Mouse (Mus musculus) MEL (cell line): ENCODE results near the gene Zhx3.

Experiments
- BHLHE40 ChIP-seq: IDR thresholded peaks from 2 replicates; pipeline ENCODE4 v1.6.1; 2012; ENCODE audit warnings: low read depth, mild to moderate bottlenecking, inconsistent platforms, low read length, improper control_type of control experiment, borderline replicate concordance
- CHD2 ChIP-seq: IDR thresholded peaks from 2 replicates; pipeline ENCODE4 v1.6.1; 2011; ENCODE audit warnings: low read length, improper control_type of control experiment
- CTCF ChIP-seq, 3 experiments: IDR thresholded peaks in 2 of 3; conservative IDR thresholded peaks in 1 of 3; 2 replicates each; pipeline ENCODE4 v1.5.1; 2011 to 2012; ENCODE audit warnings: low read length in 3 of 3, low read depth in 2 of 3, mild to moderate bottlenecking in 2 of 3, improper control_type of control experiment in 1 of 3, inconsistent platforms in 1 of 3, mixed read lengths in 1 of 3, moderate library complexity in 1 of 3; ENCODE audit not compliant: control insufficient read depth in 1 of 3, insufficient read depth in 1 of 3, poor library complexity in 1 of 3, severe bottlenecking in 1 of 3
- E2F4 ChIP-seq: IDR thresholded peaks from 2 replicates; pipeline ENCODE4 v1.6.1; 2011; ENCODE audit warnings: low read depth, low read length, improper control_type of control experiment, borderline replicate concordance
- ETS1 ChIP-seq: IDR thresholded peaks from 2 replicates; pipeline ENCODE4 v1.6.1; 2012; ENCODE audit warnings: low read depth, mild to moderate bottlenecking, inconsistent platforms, low read length, improper control_type of control experiment, moderate library complexity
- GATA1 ChIP-seq: IDR thresholded peaks from 2 replicates; pipeline ENCODE4 v1.6.1; 2011; ENCODE audit warnings: low read depth, low read length, improper control_type of control experiment
- KAT2A ChIP-seq: conservative IDR thresholded peaks from 2 replicates; pipeline ENCODE4 v1.6.1; 2012; ENCODE audit warnings: low read depth, low read length, improper control_type of control experiment, inconsistent platforms
- MAFK ChIP-seq: IDR thresholded peaks from 2 replicates; pipeline ENCODE4 v1.6.1; 2011; ENCODE audit warnings: low read depth, mild to moderate bottlenecking, low read length, improper control_type of control experiment, borderline replicate concordance
- POLR2A ChIP-seq, 2 experiments: IDR thresholded peaks; 2 replicates each; pipeline ENCODE4 v1.6.1; 2011 to 2012; ENCODE audit warnings: low read length in 2 of 2, mild to moderate bottlenecking in 2 of 2, control low read depth in 1 of 2, improper control_type of control experiment in 1 of 2, low read depth in 1 of 2, moderate library complexity in 1 of 2; ENCODE audit not compliant: control insufficient read depth in 1 of 2, insufficient read depth in 1 of 2, poor library complexity in 1 of 2
- POLR2AphosphoS5 ChIP-seq: IDR thresholded peaks from 2 replicates; pipeline ENCODE4 v1.6.1; 2012; ENCODE audit warnings: low read depth, borderline replicate concordance, mild to moderate bottlenecking, inconsistent platforms, low read length, moderate library complexity, mixed read lengths
- ZC3H11A ChIP-seq: IDR thresholded peaks from 2 replicates; pipeline ENCODE4 v1.6.1; 2012; ENCODE audit warnings: low read depth, mild to moderate bottlenecking, inconsistent platforms, low read length, improper control_type of control experiment
- ZNF384 ChIP-seq: IDR thresholded peaks from 2 replicates; pipeline ENCODE4 v1.6.1; 2012; ENCODE audit warnings: low read depth, mild to moderate bottlenecking, inconsistent platforms, low read length, improper control_type of control experiment

DNA sequence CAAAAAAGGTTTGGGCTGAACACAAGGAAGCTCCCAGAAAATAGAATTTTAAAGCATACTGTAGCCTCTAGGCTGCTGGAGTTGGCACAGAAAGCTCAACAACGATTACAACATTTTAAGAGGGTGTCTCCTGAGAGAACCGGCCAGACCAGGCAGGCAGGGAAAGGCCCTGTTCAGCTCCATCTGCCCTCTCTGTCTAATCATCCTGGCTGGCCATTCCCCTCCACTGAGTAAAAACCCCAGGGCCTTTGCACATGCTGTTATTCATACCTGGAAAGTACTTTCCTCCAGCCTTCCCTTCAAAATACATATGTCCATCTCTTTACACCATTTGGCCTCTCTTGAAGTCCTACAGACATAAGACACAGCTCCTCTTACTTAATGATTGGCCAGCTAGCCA is 143.4 kb downstream of the Zhx3 start:
- TF ChIP-seq POLR2A (IDR thresholded peaks at IDR 0.05; ENCODE audit: control insufficient read depth in 1 of 2, insufficient read depth in 1 of 2, low read depth in 1 of 2, low read length in 2 of 2, poor library complexity in 1 of 2): no peak
- no peak for TF ChIP-seq E2F4
- TF ChIP-seq KAT2A: no peak
- TF ChIP-seq ETS1: no peak
- TF ChIP-seq GATA1: no peak
- TF ChIP-seq BHLHE40: no peak
- no peak for TF ChIP-seq ZC3H11A
- no peak for TF ChIP-seq CHD2
- TF ChIP-seq MAFK: no peak
- no peak for TF ChIP-seq POLR2AphosphoS5
- no peak for TF ChIP-seq ZNF384
- TF ChIP-seq CTCF (IDR thresholded peaks at IDR 0.05 in 2 of 3, conservative IDR thresholded peaks at IDR 0.05 in 1 of 3; ENCODE audit: control insufficient read depth in 1 of 3, insufficient read depth in 1 of 3, low read depth in 2 of 3, low read length in 3 of 3, poor library complexity in 1 of 3, severe bottlenecking in 1 of 3): no peak
